Mouse (Mus musculus): ENCODE measurements around the gene Ndufv1. TPM values are rescaled to one million over a fixed set of nuclear protein-coding genes. Genes with fewer than 3 reads are reported as not detected.
A peak's percentile ranks its signal among the peaks of the same experiment; 100 is the strongest.

The Ndufv1 gene
- polyA plus RNA-seq, 1 experiment from 2014 or later: 262 TPM

GRCm38 (mm10) chr19:4033742-4034141 is 21.1 kb upstream of the Ndufv1 start:
- H3K4me1 ChIP-seq (ENCODE audit: control insufficient read depth, insufficient read depth, low read length): no peaks in the 10 kb centered on the region; the same call in 1 of the 2 replicates
- no peak for ATAC-seq (ENCODE audit: low read depth)

GRCm38 (mm10) chr19:4033298-4033697 is 20.7 kb upstream of the Ndufv1 start:
- H3K36me3 ChIP-seq (ENCODE audit: control insufficient read depth, insufficient read depth, low read length): no peaks in the 10 kb centered on the region
- no peak overlapping the region for H3K4me3 ChIP-seq (ENCODE audit: low read depth, low read length)
- H3K4me2 ChIP-seq (ENCODE audit: low read depth, low read length): no peak overlapping the region
- ATAC-seq (ENCODE audit: low read depth): no peak
- no peak overlapping the region for H3K27ac ChIP-seq (ENCODE audit: low read depth, low read length)
- H3K4me1 ChIP-seq (ENCODE audit: control insufficient read depth, insufficient read depth, low read length): no peaks in the 10 kb centered on the region; the same call in 1 of the 2 replicates
- H3K27me3 ChIP-seq (ENCODE audit: control insufficient read depth, insufficient read depth, low read length): no peaks in the 10 kb centered on the region
- 81% methylated on average over 3 of the region's 3 CpGs for WGBS
- no peak overlapping the region for H3K9ac ChIP-seq (replicated peaks; ENCODE audit: low read depth, low read length)
- H3K9me3 ChIP-seq (ENCODE audit: control insufficient read depth, low read length): no peaks in the 10 kb centered on the region

More at GRCm38 (mm10) chr19:4033742-4034141, 21.1 kb upstream of the Ndufv1 start:
- WGBS: 66% methylated on average over 5 of the region's 5 CpGs
- no peaks in the 10 kb centered on the region for H3K27me3 ChIP-seq (ENCODE audit: control insufficient read depth, insufficient read depth, low read length)
- no peak overlapping the region for H3K4me3 ChIP-seq (ENCODE audit: low read depth, low read length)
- no peak overlapping the region for H3K9ac ChIP-seq (replicated peaks; ENCODE audit: low read depth, low read length)
- no peak overlapping the region for H3K27ac ChIP-seq (ENCODE audit: low read depth, low read length)
- no peaks in the 10 kb centered on the region for H3K9me3 ChIP-seq (ENCODE audit: control insufficient read depth, low read length)
- no peaks in the 10 kb centered on the region for H3K36me3 ChIP-seq (ENCODE audit: control insufficient read depth, insufficient read depth, low read length)
- no peak overlapping the region for H3K4me2 ChIP-seq (ENCODE audit: low read depth, low read length)

- H3K27me3 ChIP-seq (ENCODE audit: control insufficient read depth, insufficient read depth, low read length): no peaks in the 10 kb centered on the region
- 81% methylated on average over 7 of the region's 7 CpGs for WGBS
- no peak overlapping the region for H3K4me3 ChIP-seq (ENCODE audit: low read depth, low read length)
- no peak overlapping the region for H3K9ac ChIP-seq (replicated peaks; ENCODE audit: low read depth, low read length)
- no peaks in the 10 kb centered on the region for H3K9me3 ChIP-seq (ENCODE audit: control insufficient read depth, low read length)
- no peaks in the 10 kb centered on the region for H3K4me1 ChIP-seq (ENCODE audit: control insufficient read depth, insufficient read depth, low read length)
- no peaks in the 10 kb centered on the region for H3K36me3 ChIP-seq (ENCODE audit: control insufficient read depth, insufficient read depth, low read length)
- no peak for ATAC-seq (ENCODE audit: low read depth)
- no peak overlapping the region for H3K27ac ChIP-seq (ENCODE audit: low read depth, low read length)
- no peak overlapping the region for H3K4me2 ChIP-seq (ENCODE audit: low read depth, low read length)
Observed at GRCm38 (mm10) chr19:4032668-4033067, 20.1 kb upstream of the Ndufv1 start.

- Histone ChIP-seq H3K4me1 (ENCODE audit: control insufficient read depth, insufficient read depth, low read length) (no peaks in the 10 kb centered on the region), H3K4me3 (ENCODE audit: low read depth, low read length) (no peak overlapping the region), H3K9ac (replicated peaks; ENCODE audit: low read depth, low read length) (no peak overlapping the region), H3K36me3 (ENCODE audit: control insufficient read depth, insufficient read depth, low read length) (no peaks in the 10 kb centered on the region), H3K9me3 (ENCODE audit: control insufficient read depth, low read length) (no peaks in the 10 kb centered on the region), H3K27me3 (ENCODE audit: control insufficient read depth, insufficient read depth, low read length) (no peaks in the 10 kb centered on the region), H3K27ac (ENCODE audit: low read depth, low read length) (no peak overlapping the region), H3K4me2 (ENCODE audit: low read depth, low read length) (no peak overlapping the region)
- no peak for ATAC-seq (ENCODE audit: low read depth)
Observed at GRCm38 (mm10) chr19:4027576-4027975, 15.0 kb upstream of the Ndufv1 start.

DNA sequence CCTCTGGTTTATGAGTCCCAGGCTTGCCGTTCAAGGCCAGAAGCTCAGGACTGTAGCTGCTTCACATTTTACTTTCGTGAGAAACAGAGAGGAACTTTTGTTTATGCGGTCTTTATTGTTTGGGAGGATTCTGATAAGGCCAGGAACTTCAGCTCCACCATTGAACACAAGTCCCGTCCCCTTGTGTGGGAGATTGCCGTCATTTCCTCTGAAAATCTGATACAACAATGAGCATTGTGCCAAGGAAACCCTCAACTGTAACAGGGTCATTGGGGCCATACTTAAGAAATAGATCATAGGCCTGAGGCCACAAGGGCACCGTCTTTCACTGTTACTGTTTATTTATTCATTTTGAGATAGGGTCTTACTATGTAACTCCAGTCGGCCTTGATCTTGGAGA is 10.6 kb upstream of the Ndufv1 start:
- WGBS: 80% methylated on average over 7 of the region's 7 CpGs
- ATAC-seq (ENCODE audit: low read depth): no peak

GRCm38 (mm10) chr19:4018743-4019583 is 6.4 kb upstream of the Ndufv1 start:
- peak; percentile 81; the same call in 1 of the 2 replicates for ATAC-seq (ENCODE audit: low read depth)
- no peaks in the 10 kb centered on the region for H3K27me3 ChIP-seq (ENCODE audit: control insufficient read depth, insufficient read depth, low read length)
- H3K9ac ChIP-seq (replicated peaks; ENCODE audit: low read depth, low read length): no peak overlapping the region
- no peak overlapping the region for H3K4me3 ChIP-seq (ENCODE audit: low read depth, low read length)
- no peak overlapping the region for H3K4me2 ChIP-seq (ENCODE audit: low read depth, low read length)
- no peaks in the 10 kb centered on the region for H3K9me3 ChIP-seq (ENCODE audit: control insufficient read depth, low read length)
- H3K36me3 ChIP-seq (ENCODE audit: control insufficient read depth, insufficient read depth, low read length): no peaks in the 10 kb centered on the region
- H3K4me1 ChIP-seq (ENCODE audit: control insufficient read depth, insufficient read depth, low read length): no peaks in the 10 kb centered on the region
- 27% methylated on average over 18 of the region's 18 CpGs for WGBS
- H3K27ac ChIP-seq (ENCODE audit: low read depth, low read length): no peak overlapping the region

More for the DNA sequence above, 10.6 kb upstream of the Ndufv1 start:
- H3K9ac ChIP-seq (replicated peaks; ENCODE audit: low read depth, low read length): no peak overlapping the region
- no peaks in the 10 kb centered on the region for H3K9me3 ChIP-seq (ENCODE audit: control insufficient read depth, low read length)
- H3K36me3 ChIP-seq (ENCODE audit: control insufficient read depth, insufficient read depth, low read length): no peaks in the 10 kb centered on the region
- H3K27ac ChIP-seq (ENCODE audit: low read depth, low read length): no peak overlapping the region
- no peak overlapping the region for H3K4me3 ChIP-seq (ENCODE audit: low read depth, low read length)
- no peaks in the 10 kb centered on the region for H3K27me3 ChIP-seq (ENCODE audit: control insufficient read depth, insufficient read depth, low read length)
- no peaks in the 10 kb centered on the region for H3K4me1 ChIP-seq (ENCODE audit: control insufficient read depth, insufficient read depth, low read length)
- no peak overlapping the region for H3K4me2 ChIP-seq (ENCODE audit: low read depth, low read length)

DNA sequence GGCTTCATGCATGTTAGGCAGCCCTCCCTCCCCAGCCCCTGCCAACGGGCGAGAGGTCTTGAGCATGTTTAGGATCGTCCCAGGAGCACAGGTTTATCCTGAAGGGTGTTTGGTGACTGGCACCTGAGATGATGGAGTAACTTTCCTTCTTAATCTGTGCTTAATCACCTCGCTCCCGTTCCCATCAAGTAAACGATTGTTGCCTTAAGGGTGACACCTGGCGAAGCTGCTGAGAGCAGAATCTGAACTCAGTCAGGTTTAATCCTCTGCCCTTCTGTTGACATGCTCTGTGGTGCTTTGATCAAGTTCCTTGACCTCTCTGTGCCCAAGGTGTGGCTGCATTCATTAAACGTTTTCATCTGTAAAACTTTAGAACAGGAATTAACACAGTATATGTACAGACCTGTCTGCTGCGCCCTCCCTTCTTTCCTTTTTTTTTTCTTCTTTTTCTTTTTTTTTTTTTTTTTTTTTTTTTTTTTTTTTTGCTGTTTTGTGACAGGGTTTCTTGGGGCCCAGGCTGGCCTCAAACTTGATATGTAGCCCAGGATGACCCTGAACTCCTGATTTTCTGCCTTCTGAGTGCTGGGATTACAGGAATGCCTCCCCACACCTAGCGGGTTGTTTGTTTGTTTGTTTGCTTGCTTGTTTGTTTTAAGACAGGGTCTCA is 5.4 kb upstream of the Ndufv1 start:
- Histone ChIP-seq H3K4me1 (ENCODE audit: control insufficient read depth, insufficient read depth, low read length) (no peaks in the 10 kb centered on the region), H3K27ac (ENCODE audit: low read depth, low read length) (no peak overlapping the region), H3K27me3 (ENCODE audit: control insufficient read depth, insufficient read depth, low read length) (no peaks in the 10 kb centered on the region), H3K9ac (replicated peaks; ENCODE audit: low read depth, low read length) (no peak overlapping the region), H3K4me3 (ENCODE audit: low read depth, low read length) (no peak overlapping the region), H3K4me2 (ENCODE audit: low read depth, low read length) (no peak overlapping the region), H3K36me3 (ENCODE audit: control insufficient read depth, insufficient read depth, low read length) (no peaks in the 10 kb centered on the region), H3K9me3 (ENCODE audit: control insufficient read depth, low read length) (no peaks in the 10 kb centered on the region)
- ATAC-seq (ENCODE audit: low read depth): no peak
- WGBS: 73% methylated on average over 10 of the region's 10 CpGs

GRCm38 (mm10) chr19:4015635-4016034 is 3.0 kb upstream of the Ndufv1 start:
- Histone ChIP-seq H3K9ac (replicated peaks; ENCODE audit: low read depth, low read length) (no peak overlapping the region), H3K4me3 (ENCODE audit: low read depth, low read length) (no peak overlapping the region), H3K27ac (ENCODE audit: low read depth, low read length) (no peak overlapping the region), H3K9me3 (ENCODE audit: control insufficient read depth, low read length) (no peaks in the 10 kb centered on the region), H3K4me1 (ENCODE audit: control insufficient read depth, insufficient read depth, low read length) (peaks cover 11% of the 10 kb centered on the region), H3K27me3 (ENCODE audit: control insufficient read depth, insufficient read depth, low read length) (no peaks in the 10 kb centered on the region), H3K4me2 (ENCODE audit: low read depth, low read length) (no peak overlapping the region), H3K36me3 (ENCODE audit: control insufficient read depth, insufficient read depth, low read length) (no peaks in the 10 kb centered on the region)
- ATAC-seq (ENCODE audit: low read depth): no peak
- 70% methylated on average over 5 of the region's 5 CpGs for WGBS

- H3K9ac ChIP-seq (replicated peaks; ENCODE audit: low read depth, low read length): no peak overlapping the region
- H3K9me3 ChIP-seq (ENCODE audit: control insufficient read depth, low read length): no peaks in the 10 kb centered on the region
- peaks cover 11% of the 10 kb centered on the region for H3K4me1 ChIP-seq (ENCODE audit: control insufficient read depth, insufficient read depth, low read length)
- no peak overlapping the region for H3K4me2 ChIP-seq (ENCODE audit: low read depth, low read length)
- H3K4me3 ChIP-seq (ENCODE audit: low read depth, low read length): no peak overlapping the region
- no peaks in the 10 kb centered on the region for H3K27me3 ChIP-seq (ENCODE audit: control insufficient read depth, insufficient read depth, low read length)
- no peak overlapping the region for H3K27ac ChIP-seq (ENCODE audit: low read depth, low read length)
- no peak for ATAC-seq (ENCODE audit: low read depth)
- H3K36me3 ChIP-seq (ENCODE audit: control insufficient read depth, insufficient read depth, low read length): peaks cover 6% of the 10 kb centered on the region; the same call in 1 of the 2 replicates
Observed at GRCm38 (mm10) chr19:4014802-4015201, 2.2 kb upstream of the Ndufv1 start.
